Mouse (Mus musculus) midbrain, postnatal 0 days (tissue): Measurements from ENCODE around the gene Spout1. TPM values are rescaled to one million over a fixed set of nuclear protein-coding genes. Genes with fewer than 3 reads are reported as not detected.
A peak's percentile ranks its signal among the peaks of the same experiment; 100 is the strongest.

Source experiments
- ATAC-seq: fragments of 200-750 bp; cut with Nextera tagmentation; 2 replicates; pipeline ENCODE4 v1.8.0; 2017; ENCODE audit warnings: moderate number of reproducible peaks, mild to moderate bottlenecking, moderate TSS enrichment, moderate library complexity; ENCODE audit not compliant: low FRiP score
- DNase-seq: peaks from one replicate; pipeline ENCODE4 v3.0.0-alpha.2; 2015; ENCODE audit warnings: low spot score
- H3K27ac ChIP-seq: fragments of 300-500 bp; sonication (generic); 2 replicates; pipeline ENCODE4 v1.5.1; 2014; ENCODE audit warnings: low read depth, mild to moderate bottlenecking, low read length, mixed read lengths
- H3K27me3 ChIP-seq: fragments of 300-500 bp; sonication (generic); 2 replicates; pipeline ENCODE4 v1.6.1; 2014; ENCODE audit warnings: low read length, control low read depth, mixed read lengths; ENCODE audit not compliant: insufficient read depth
- H3K36me3 ChIP-seq: fragments of 300-500 bp; sonication (generic); 2 replicates; pipeline ENCODE4 v1.6.1; 2014; ENCODE audit warnings: low read length, control low read depth, mixed read lengths; ENCODE audit not compliant: insufficient read depth
- H3K4me1 ChIP-seq: fragments of 300-500 bp; sonication (generic); 2 replicates; pipeline ENCODE4 v1.6.1; 2014; ENCODE audit warnings: mild to moderate bottlenecking, control low read depth, antibody characterized with exemption, low read length, mixed read lengths; ENCODE audit not compliant: insufficient read depth
- H3K4me2 ChIP-seq: fragments of 300-500 bp; sonication (generic); 2 replicates; pipeline ENCODE4 v1.6.1; 2014; ENCODE audit warnings: low read depth, mild to moderate bottlenecking, low read length, mixed read lengths; ENCODE audit not compliant: poor library complexity, severe bottlenecking
- H3K4me3 ChIP-seq: fragments of 300-500 bp; sonication (generic); 2 replicates; pipeline ENCODE4 v1.5.1; 2014; ENCODE audit warnings: low read depth, mild to moderate bottlenecking, low read length, moderate library complexity
- H3K9ac ChIP-seq: fragments of 300-500 bp; sonication (generic); replicated peaks from 2 replicates; pipeline ENCODE4 v1.6.1; 2014; ENCODE audit warnings: mild to moderate bottlenecking, low read length, moderate library complexity, mixed read lengths; ENCODE audit not compliant: poor library complexity, severe bottlenecking
- H3K9me3 ChIP-seq: fragments of 300-500 bp; sonication (generic); 2 replicates; pipeline ENCODE4 v1.6.1; 2016; ENCODE audit warnings: low read length, control low read depth
- CTCF ChIP-seq: IDR thresholded peaks from 2 replicates; pipeline ENCODE4 v1.5.1; 2016; ENCODE audit warnings: antibody characterized with exemption, mild to moderate bottlenecking
- WGBS: fragments of 180-500 bp; shearing (Covaris S2); extraction: QIAGEN DNeasy Blood & Tissue Kit; methylation state at CpG from one replicate; pipeline ENCODE4 v1.1.7; 2014; 5-methylcytosine and 5-hydroxymethylcytosine counted together
- polyA plus RNA-seq: library from polyadenylated mRNA; unstranded; fragments of >200 nt; fragmentation: Nextera tagmentation; extraction: Ambion mirVana; gene quantifications from 2 replicates; pipeline ENCODE4 v1.2.1, GENCODE M21; 2015
- total RNA-seq: library from RNA; depleted of rRNA; stranded (reverse); fragments of >200 nt; gene quantifications from 2 replicates; pipeline ENCODE4 v1.2.3, GENCODE M21; 2014

Gene Spout1
- total and polyA plus RNA-seq, 2 experiments from 2014 or later = 47.6 to 55.9 TPM

DNA sequence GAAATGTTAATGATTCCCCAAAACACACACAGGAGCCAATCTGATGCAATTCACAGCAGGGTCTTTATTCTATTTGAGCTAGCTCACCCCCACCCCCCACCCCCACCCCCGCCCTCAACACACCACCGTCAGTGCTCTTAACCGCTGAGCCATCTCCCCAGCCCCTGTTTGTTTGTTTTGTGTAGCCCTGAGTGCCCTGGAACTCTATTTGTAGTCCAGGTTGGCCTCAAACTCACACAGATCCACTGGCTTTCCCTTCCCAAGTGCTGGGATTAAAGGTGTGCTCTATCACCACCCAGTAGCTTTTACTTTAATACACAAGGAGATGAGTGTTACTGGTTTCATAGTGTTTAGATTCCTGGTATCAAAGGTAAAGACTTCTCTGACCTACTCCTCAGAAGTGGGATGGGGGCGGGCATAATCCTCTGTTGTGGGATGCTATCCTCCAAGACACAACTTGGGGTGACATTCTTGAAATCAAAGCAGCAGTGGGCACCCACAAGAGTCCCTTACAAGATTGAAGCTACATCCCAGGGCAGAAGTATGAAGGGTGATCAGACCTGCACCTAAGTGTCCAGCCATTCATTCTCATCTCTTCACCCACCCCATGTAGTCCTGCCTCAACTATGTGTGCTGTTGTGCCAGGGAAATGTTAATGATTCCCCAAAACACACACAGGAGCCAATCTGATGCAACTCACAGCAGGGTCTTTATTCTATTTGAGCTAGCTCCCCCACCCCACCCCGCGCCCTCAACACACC is 33.3 kb upstream of the Spout1 start:
- ATAC-seq = no peak
- no peak overlapping the region for H3K4me2 ChIP-seq
- no peaks in the 10 kb centered on the region for H3K36me3 ChIP-seq
- no peaks in the 10 kb centered on the region for H3K9me3 ChIP-seq
- H3K27me3 ChIP-seq = no peaks in the 10 kb centered on the region
- no peak overlapping the region for H3K27ac ChIP-seq
- peaks cover 2% of the 10 kb centered on the region; the same call in 1 of the 2 replicates for H3K4me1 ChIP-seq
- no peak overlapping the region for H3K9ac ChIP-seq
- 76% methylated on average over 6 of the region's 6 CpGs for WGBS
- no peak for TF ChIP-seq CTCF
- H3K4me3 ChIP-seq = no peak overlapping the region
- DNase-seq = no peak

DNA sequence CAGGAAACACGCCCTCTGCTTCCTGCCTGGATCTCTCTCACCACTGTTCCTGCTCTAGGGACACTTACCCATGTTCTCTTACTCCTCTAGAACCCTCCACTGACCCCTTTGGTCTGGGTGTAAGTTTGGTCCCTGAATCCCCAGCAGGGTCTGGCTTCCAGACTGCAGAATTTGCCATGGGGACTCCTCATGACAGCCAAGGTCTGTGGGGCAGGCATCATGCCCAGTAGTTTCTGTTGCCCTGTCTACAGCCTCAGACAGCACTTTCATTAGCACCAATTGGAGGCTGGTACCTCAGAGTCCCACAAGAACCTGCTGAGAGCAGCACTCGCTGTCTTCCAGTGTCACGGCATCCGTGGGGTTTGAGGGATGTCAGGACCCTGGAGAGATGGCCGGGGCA is 29.6 kb upstream of the Spout1 start:
- no peak overlapping the region for H3K27ac ChIP-seq

DNA sequence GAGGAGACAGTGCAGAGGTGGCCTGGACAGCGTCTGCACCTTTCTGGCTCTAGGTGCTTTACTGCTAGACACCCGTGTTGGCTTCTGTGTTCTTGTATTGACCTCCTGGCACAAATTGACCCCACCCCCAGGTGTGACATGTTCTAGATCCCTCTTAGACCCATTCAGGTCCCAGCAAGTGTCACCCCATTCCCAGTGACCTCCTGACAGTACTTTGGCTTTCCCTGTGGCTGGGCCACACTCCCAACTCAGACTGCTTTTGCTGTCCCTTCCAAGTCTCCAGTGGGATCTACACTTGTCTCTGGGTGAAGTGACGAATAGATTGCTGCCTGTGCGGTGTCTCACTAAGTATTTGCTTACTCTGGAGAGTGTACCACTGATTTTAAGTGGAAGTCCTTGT is 29.1 kb upstream of the Spout1 start:
- DNase-seq (no peak), ATAC-seq (no peak)
- no peak overlapping the region for H3K4me3 ChIP-seq
- H3K27me3 ChIP-seq = no peaks in the 10 kb centered on the region
- no peak overlapping the region for H3K27ac ChIP-seq
- H3K36me3 ChIP-seq = no peaks in the 10 kb centered on the region
- H3K9ac ChIP-seq = no peak overlapping the region
- TF ChIP-seq CTCF = no peak
- no peaks in the 10 kb centered on the region for H3K9me3 ChIP-seq
- 74% methylated on average over 4 of the region's 4 CpGs for WGBS
- no peak overlapping the region for H3K4me2 ChIP-seq
- peaks cover 12% of the 10 kb centered on the region for H3K4me1 ChIP-seq

More for the DNA sequence above, 29.6 kb upstream of the Spout1 start:
- no peak overlapping the region for H3K4me2 ChIP-seq
- peaks cover 12% of the 10 kb centered on the region for H3K4me1 ChIP-seq
- H3K9ac ChIP-seq = no peak overlapping the region
- no peak for ATAC-seq
- WGBS = 84% methylated on average over 5 of the region's 5 CpGs
- DNase-seq = no peak
- no peak overlapping the region for H3K4me3 ChIP-seq
- no peaks in the 10 kb centered on the region for H3K9me3 ChIP-seq
- no peaks in the 10 kb centered on the region for H3K27me3 ChIP-seq
- TF ChIP-seq CTCF = no peak
- H3K36me3 ChIP-seq = no peaks in the 10 kb centered on the region

DNA sequence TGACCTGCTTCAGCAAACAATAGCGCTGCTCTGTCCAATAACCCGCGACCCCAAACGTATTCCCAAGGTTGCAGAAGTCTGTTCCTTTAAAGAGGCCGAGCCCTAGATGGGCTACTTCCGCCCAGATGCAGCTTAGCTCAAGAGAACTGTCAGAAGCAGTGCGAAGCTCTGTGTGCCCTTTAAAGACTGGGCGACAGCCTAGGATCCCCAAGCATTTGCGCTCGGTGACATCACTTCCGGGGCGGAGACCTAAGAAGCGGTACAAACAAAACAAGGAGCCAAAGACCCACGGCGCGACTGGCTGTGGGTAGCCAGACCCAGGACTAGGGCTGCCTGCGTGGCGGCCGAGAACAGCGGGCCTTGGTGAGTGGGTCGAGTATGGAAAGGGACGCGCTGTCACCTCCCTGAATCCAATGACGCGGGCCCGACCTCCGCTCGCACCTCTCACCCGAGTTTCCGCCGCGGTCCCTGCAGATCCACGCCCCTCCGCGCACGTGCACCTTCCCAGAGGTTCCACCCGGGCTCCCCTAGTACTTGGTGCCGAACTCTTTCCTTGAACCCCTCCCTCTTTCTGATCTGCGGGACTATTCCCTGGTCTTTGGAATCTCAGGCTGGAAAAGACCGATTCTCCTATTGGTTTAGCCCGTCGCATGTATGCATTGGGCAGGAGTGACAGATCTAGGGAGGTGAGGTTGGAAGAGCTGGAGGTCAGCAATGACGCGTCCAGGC is 27.5 kb upstream of the Spout1 start, which contains the start of gene Kyat1:
Gene Kyat1, minus strand, starts transcription at position 219 of the 729 bp plus-strand sequence.
- TF ChIP-seq CTCF = no peak
- DNase-seq = peak; percentile 99
- Histone ChIP-seq H3K4me3 (peak within 1 kb of the TSS; percentile 66), H3K9me3 (no peaks in the 10 kb centered on the region), H3K27me3 (no peaks in the 10 kb centered on the region), H3K9ac (peak within 1 kb of the TSS; percentile 64), H3K27ac (peak within 1 kb of the TSS; percentile 65), H3K4me1 (peaks cover 12% of the 10 kb centered on the region), H3K4me2 (peak within 1 kb of the TSS; percentile 82), H3K36me3 (no peaks in the 10 kb centered on the region)
- peak; percentile 94 for ATAC-seq
- under 1% methylated on average over 44 of the region's 44 CpGs for WGBS

DNA sequence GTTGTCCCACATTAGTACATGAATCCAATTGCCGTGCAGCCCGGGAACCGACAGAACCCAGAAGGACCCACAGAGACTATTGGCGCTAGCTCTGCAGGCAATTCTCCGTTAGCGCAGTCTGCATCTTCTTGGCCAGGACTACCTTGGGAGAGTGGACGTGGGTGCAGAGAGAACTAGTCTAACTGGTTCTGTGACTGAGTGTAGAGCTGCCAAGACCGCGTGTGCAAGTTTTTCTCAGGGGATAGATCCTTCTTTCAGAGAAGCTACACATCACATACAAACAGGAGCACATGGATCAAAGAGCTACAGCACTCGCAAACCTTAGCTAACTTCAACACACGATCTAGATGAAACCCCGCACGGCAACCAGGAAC is 27.0 kb upstream of the Spout1 start:
- H3K27ac ChIP-seq = peak overlapping the region; percentile 65
- peak; percentile 47 for DNase-seq
- peak overlapping the region; percentile 64 for H3K9ac ChIP-seq
- no peaks in the 10 kb centered on the region for H3K9me3 ChIP-seq
- no peak for TF ChIP-seq CTCF
- peak overlapping the region; percentile 66 for H3K4me3 ChIP-seq
- H3K4me2 ChIP-seq = peak overlapping the region; percentile 82
- ATAC-seq = peak; percentile 65
- H3K36me3 ChIP-seq = no peaks in the 10 kb centered on the region
- peaks cover 12% of the 10 kb centered on the region for H3K4me1 ChIP-seq
- under 1% methylated on average over 13 of the region's 13 CpGs for WGBS
- no peaks in the 10 kb centered on the region for H3K27me3 ChIP-seq

DNA sequence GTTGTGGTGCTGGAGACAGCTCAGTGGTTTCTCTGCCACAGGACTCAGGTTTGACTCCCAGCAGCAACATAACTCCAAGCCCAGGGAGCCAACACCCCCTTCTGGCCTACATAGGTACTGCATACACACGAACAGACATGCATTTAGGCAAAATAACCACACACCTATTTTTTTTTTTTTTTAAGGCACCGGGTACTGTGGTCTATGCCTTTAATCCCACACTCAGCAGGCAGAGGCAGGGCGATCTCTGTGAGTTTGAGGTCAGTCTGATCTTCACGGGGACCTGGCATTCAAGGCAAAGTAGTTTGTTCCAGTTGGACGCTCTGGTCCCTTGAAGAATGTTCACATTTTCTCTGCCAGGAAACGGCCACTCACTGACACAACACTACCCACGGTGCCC is 25.2 kb upstream of the Spout1 start:
- no peaks in the 10 kb centered on the region for H3K9me3 ChIP-seq
- H3K9ac ChIP-seq = no peak overlapping the region
- TF ChIP-seq CTCF = peak; percentile 57
- no peak overlapping the region for H3K4me2 ChIP-seq
- WGBS = 79% methylated on average over 7 of the region's 7 CpGs
- DNase-seq = no peak
- H3K4me3 ChIP-seq = no peak overlapping the region
- no peak overlapping the region for H3K27ac ChIP-seq
- H3K4me1 ChIP-seq = peaks cover 12% of the 10 kb centered on the region
- ATAC-seq = no peak
- H3K36me3 ChIP-seq = no peaks in the 10 kb centered on the region
- no peaks in the 10 kb centered on the region for H3K27me3 ChIP-seq
